Mouse (Mus musculus) bone marrow macrophage, adult 2 months (primary cell): Measurements from ENCODE around the gene Dpf3.

Experiments used
- CTCF ChIP-seq: IDR thresholded peaks from 2 replicates; pipeline ENCODE4 v1.5.1; 2012; ENCODE audit warnings: low read depth, mild to moderate bottlenecking, low read length, moderate library complexity
- POLR2A ChIP-seq: IDR thresholded peaks from 2 replicates; pipeline ENCODE4 v1.6.1; 2012; ENCODE audit warnings: mild to moderate bottlenecking, low read depth, low read length, borderline replicate concordance

DNA sequence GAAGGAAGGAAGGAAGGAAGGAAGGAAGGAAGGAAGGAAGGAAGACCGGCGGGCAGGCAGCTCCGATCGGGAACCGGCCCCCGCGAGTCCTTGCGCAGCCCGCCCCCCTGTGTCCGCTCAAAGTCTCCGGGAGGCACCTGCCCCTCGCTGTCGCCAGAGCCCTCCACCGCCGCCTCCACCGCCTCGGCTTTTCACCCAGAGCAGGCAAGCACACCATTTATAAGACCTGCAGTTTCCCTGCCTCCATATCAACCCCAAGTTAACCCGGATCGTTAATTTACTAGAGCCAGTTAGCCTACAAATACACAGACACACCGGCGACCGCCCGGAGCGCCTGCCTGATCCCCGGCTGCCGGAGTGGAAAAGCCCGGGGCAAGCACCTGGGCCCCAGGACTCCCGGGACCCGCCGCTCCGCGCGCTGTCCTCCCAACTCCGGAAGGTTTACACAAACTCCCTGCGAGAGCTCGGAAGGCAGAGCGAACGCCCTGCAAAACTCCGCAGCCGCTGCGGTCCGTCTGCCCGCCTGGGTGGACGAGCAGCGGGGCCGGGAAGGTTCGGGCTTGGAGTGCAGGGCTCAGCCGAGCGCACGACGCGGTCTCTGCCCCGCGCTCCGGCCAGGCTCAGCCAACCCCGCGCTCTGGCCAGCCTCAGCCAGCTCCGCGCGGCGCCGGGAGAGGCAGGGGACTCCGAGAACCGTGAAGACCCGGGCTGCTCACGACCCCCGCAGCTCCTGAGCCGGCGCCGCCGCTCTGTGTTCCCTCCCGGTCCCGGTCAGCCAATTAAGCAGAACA, 650 bp downstream of the Dpf3 start:
- TF ChIP-seq POLR2A (no peak), CTCF (no peak)
